Mouse (Mus musculus): Measurements from ENCODE around the gene Chrm3.

The Chrm3 gene

DNA sequence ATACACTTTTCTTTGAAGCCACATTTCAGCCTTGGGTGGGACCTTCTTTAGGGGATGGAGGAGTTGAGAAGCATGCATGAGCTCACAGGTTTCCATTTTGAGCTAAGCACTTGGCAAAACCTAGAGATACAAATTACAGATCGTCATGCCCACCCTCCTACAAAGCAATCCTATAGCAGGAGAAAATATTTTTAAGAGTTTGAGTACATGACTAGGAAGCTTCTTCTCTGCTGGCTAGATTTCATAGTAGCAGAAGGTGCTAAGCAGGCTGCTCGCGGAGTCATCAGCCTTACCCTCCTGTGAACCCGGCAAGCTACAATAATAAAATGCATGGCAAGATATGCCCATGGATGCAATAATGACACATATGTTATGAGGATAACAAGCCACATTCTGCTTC lies 124.4 kb downstream of the Chrm3 start:
- DNase-seq (ENCODE audit: extremely low read depth, low read depth): no peak

- no peak for DNase-seq (ENCODE audit: extremely low read depth, low read depth)
These were observed 125.1 kb downstream of the Chrm3 start for GRCm38 (mm10) chr13:10235391-10236169.

DNA sequence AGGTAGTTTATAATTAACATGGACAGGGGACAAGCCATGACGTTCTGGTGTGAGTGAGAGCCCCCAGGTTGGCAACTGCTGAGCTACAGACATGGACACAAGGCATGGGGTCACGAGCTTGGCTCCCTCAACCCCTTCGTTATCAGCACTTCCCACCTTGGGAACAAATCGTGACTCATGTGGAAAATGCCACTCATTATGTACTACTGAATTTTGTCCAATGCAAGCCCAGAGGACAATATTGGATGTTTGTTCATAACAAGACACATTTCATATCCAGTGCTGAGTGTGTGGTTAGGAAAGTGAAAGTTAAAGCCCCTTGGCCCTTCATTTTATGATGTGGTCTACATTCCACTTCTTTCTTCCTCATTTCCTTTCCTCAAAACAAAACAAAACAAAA lies 140.2 kb downstream of the Chrm3 start:
- DNase-seq (ENCODE audit: extremely low read depth, low read depth): peak; percentile 28

DNA sequence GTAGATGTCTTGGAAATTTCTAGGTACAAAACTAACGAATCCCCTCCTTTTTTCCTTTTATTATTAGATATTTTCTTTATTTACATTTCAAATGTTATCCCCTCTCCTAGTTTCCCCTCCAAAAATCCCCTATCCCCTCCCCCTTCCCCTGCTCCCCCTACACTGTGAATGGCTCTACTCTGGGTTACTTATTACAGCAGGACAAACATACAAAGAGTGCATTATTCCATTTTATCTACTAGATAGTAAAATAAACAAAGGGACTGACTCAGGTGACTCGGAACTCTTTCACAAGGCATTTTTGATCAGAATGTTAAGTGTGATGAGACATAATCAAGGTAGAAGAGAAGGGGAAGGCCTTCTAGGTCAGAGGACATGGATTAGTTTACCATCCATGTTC lies 148.5 kb downstream of the Chrm3 start:
- no peak for DNase-seq (ENCODE audit: extremely low read depth, low read depth)

DNA sequence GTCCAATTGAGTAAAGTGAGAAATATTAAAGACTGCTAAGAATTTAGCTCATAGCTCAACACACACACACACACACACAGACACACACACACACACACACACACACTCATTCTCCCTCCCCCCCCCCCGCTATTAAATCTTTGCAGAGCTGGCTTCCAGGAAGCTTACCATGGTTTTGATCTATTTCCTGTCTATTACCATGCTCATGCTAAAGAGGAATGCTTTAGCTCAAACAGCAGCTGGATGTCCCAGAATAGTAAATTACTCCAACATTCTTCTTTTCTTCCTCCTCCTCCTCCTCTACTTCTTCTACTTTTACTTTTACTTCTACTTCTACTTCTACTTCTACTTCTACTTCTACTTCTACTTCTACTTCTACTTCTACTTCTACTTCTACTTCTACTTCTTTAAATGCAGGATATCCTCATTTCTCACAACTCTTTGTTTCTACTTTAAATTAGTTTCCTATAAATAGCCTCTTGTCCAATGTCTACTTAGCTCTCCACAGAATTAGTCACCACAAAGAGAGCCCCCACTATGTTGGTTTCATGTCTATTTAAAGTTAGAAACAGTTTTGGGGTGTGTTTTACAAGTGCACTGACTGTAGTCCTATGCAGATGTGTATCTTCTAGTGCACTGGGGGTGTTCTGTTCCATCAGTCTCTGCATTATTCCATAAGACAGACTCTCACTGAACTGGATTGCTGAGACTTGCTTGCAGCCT lies 150.0 kb downstream of the Chrm3 start:
- DNase-seq (ENCODE audit: extremely low read depth, low read depth): no peak

DNA sequence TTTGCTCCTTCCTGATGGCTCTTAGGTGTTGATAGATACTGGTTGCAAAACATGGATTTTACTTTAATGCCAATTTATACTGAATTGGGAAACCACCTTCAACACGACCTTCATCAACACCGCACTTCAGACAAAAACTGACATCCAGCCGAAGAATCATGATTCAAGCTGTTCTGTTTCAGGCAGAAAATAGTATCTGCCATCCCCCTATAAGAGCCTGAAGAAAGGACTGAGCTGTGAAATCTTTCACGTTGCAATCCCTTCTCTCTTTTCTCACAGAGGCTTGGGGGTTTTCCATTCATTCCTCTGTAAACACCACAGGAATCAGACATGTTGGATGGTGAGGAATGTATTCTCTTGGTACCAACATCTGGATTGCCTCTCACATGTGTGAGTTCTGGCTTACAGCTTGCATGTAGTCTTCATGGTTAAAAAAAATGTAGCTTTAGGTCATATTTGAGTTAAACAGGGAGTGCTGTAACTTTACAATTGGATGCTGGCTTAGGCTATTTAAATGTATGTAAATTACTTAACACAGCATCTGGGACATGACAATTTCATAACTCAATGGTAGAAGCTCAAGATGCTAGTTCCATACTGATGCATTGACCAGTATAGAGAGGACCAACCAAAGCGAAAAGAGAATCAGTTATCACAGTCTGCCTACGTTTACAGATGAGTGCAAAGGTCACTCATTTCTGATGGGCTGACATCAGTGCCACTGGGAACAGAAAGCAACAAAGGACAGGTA lies 161.3 kb downstream of the Chrm3 start:
- no peak for DNase-seq (ENCODE audit: extremely low read depth, low read depth)

DNA sequence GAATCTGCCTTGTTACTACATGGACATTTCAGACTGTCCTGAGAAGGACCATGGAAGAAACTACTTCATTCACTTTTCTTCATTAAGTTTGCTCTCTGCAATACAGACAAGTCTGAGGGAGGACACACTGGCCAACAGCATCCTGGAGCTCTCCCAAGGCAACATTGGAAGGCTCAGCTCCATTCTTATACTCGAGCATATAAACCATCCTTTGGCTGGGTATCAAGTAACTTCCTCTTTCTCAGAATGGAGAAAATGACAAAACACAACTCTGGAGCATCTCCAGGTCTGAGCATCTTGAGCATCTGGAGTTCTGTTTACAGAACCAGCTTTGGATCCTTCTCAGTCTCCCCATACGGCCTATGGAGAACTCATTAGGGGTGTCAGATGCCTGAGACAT lies 170.8 kb downstream of the Chrm3 start:
- DNase-seq (ENCODE audit: extremely low read depth, low read depth): no peak

DNA sequence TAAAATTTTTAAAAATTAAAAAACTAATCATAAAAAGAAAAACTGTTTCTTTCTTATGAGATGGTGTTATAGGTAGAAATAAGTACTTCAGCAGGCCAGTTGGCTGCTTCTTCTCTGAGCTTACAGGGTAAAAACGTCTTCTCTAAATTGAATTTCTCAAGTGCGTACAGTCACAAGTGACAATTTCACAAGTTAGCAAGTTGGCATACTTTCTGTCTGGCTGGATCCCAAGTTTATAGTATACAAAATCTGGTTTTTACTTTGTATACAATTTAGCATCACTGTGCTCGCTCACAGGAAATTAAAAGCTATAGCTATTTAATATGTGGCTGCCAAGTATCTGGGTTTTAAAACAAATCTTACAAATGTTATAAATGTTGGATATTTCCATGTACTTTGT lies 172.7 kb downstream of the Chrm3 start:
- no peak for DNase-seq (ENCODE audit: extremely low read depth, low read depth)

GRCm38 (mm10) chr13:10183837-10184236 lies 176.8 kb downstream of the Chrm3 start:
- DNase-seq (ENCODE audit: extremely low read depth, low read depth): no peak

DNA sequence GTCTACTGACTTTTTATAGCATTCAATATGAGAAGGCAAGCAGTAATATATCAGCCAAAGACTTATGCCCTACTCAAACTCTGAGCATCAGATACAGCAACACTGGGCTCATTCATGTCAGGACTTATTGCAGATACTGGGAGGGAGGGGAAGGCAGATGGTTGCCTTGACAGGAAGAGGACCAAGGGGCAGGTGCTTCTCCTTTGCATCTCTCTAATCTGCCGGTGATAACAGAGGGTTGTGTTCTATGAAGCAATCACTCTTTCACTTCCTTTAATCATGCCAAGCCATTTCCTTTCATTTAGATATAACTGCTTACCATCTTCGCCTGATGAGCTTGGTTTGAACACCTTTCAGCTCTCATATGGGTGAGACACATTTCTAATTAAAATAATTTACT lies 177.9 kb downstream of the Chrm3 start:
- no peak for DNase-seq (ENCODE audit: extremely low read depth, low read depth)

GRCm38 (mm10) chr13:10170529-10170928 lies 190.1 kb downstream of the Chrm3 start:
- DNase-seq (ENCODE audit: extremely low read depth, low read depth): no peak

GRCm38 (mm10) chr13:10163354-10163753 lies 197.3 kb downstream of the Chrm3 start:
- DNase-seq (ENCODE audit: extremely low read depth, low read depth): no peak

DNA sequence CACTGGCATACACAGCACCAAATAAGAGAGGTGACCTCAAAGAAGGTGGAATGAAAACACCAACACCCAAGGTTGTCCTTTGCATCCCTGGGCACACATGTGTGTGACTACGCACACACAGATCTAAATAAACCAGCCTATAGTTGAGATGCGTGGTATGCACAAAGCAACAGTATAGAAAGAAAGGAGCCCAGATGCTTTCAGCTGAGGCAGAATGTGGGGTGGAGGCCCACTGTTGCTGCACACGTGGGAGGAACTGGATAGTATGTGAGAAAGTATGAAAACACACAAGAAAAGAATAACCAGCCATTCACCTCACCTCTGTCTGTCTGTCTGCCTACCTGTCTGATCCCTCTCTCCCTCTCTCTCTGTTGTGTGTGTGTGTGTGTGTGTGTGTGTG lies 203.2 kb downstream of the Chrm3 start:
- no peak for DNase-seq (ENCODE audit: extremely low read depth, low read depth)

DNA sequence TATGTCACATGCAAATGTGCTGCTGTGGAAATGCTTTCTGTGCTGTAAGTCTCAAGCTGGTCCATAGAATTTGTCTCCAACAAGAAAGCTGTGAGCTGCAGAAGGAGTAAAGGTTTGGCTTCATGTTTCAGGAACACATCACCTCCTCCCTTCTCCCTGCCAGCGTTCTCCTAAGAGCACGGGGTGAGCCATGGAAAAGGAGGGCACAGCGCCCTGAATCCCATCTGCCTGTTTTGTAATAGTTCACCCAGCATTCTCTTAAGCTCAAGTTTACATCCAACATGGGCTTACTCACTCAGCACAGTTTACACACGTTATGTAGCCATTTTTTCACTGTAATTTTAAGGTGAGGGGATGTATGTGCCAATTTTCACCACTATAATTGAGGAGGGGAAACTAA lies 220.1 kb downstream of the Chrm3 start:
- DNase-seq (ENCODE audit: extremely low read depth, low read depth): no peak

DNA sequence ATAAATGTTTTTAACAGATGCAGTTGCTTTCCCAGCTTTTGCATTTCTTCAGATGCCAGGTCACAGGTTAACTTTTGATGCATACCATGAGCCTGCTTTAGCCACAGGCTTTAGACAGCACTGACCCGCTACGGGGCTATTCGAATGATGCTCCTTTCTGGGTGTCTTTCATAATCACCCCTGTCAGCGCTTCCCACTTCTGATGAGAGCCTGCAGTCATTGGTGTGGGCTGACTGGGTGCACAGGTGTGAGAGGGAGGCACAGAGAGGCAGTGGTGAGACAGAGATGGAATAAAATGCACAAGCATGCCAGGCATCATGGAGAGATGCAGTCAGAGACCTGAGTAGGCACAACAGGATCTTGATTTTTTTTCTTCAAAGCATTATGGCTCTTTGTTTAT lies 221.8 kb downstream of the Chrm3 start:
- DNase-seq (ENCODE audit: extremely low read depth, low read depth): no peak

GRCm38 (mm10) chr13:10131064-10131463 lies 229.6 kb downstream of the Chrm3 start:
- DNase-seq (ENCODE audit: extremely low read depth, low read depth): no peak

GRCm38 (mm10) chr13:10112211-10112610 lies 248.4 kb downstream of the Chrm3 start:
- DNase-seq (ENCODE audit: extremely low read depth, low read depth): no peak

DNA sequence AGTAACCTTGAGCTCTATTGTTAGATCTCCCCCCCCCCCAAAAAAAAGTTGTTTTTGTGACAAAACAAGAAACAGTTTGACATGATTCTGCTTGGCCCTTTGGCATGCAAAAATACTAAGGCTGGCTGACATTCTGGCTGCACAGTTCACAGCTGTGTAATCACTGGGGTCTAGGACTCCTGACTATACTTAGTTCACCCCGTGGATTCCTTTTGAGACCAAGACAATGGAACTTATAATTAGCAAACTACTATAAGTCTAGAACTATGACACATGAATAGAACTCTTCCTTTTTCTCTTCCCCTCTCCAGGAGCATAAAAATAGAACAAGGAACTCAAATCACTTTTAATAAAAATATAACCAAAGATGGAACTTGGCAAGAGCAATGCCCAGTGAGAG lies 251.1 kb downstream of the Chrm3 start:
- DNase-seq (ENCODE audit: extremely low read depth, low read depth): no peak

- no peak for DNase-seq (ENCODE audit: extremely low read depth, low read depth)
These were observed 253.3 kb downstream of the Chrm3 start for GRCm38 (mm10) chr13:10107331-10107730.

DNA sequence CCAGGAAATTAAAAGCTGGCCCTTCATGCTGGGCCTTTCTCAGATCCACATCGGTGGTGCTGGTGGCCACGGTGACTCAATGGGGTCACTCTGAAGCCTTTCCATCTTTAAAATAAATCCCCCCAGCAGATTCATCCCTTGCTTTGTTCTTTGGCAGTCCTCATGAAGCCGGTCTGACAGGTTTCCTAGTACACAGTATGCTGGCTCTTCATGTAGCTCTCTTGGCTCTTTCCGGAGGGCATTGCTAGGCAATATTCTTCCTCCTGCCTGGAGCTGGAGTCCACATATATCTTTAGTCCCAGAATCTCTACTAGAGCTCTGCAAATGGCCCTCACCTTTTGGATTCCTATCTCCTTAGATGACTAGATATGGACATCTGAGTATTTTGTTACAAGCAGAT lies 269.9 kb downstream of the Chrm3 start:
- no peak for DNase-seq (ENCODE audit: extremely low read depth, low read depth)

DNA sequence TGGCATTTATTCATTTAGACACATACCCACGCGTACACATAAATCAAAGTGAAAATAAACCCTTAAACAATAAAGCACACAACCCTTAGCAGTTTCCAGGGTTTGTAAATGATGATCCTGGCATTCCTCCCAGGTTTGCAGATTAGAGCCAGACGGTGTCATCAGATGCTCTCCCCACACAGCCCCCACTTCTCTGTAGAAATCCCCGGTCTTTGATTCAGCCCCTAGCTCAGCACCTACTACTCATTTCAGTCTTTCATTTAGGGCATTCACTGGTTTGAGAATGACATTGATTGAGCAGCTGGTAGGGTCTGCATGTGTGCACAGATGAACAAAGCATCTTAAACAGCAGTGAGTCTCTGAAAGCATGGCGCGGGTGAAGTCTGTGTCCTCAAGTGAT lies 274.3 kb downstream of the Chrm3 start:
- DNase-seq (ENCODE audit: extremely low read depth, low read depth): no peak

DNA sequence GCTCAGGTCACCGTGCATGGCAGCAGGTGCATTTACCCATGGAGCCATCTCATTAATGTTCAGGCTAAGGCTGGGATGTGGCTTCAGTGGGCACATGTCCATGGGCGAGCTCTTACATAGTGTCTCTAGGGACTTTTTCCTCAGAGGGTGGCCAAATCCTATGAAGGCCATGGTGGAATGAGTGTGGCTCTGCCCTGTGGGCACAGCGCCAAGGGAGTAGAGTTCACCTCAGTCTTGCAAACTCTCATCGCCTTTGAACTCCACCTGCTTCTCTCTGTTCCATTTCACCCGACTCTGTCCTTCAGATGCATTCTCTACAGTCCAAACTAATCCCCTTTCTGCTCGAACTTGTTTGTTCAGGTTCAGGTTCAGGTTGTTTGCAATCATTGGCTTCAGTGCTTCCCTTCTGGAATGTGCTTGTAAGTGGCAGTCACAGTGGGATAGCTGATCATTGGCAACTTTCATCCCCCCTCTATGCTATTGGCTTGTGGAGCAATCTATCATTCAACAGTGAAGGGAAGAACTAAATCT lies 278.7 kb downstream of the Chrm3 start:
- no peak for DNase-seq (ENCODE audit: extremely low read depth, low read depth)

Data from MEL-GATA-1-ER (cell line).